Mouse (Mus musculus): ENCODE results near the gene Rpap1. TPM values are rescaled to one million over a fixed set of nuclear protein-coding genes. Genes with fewer than 3 reads are reported as not detected.

Rpap1 gene
- polyA plus RNA-seq, 1 experiment from 2014 or later: 3.9 TPM

DNA sequence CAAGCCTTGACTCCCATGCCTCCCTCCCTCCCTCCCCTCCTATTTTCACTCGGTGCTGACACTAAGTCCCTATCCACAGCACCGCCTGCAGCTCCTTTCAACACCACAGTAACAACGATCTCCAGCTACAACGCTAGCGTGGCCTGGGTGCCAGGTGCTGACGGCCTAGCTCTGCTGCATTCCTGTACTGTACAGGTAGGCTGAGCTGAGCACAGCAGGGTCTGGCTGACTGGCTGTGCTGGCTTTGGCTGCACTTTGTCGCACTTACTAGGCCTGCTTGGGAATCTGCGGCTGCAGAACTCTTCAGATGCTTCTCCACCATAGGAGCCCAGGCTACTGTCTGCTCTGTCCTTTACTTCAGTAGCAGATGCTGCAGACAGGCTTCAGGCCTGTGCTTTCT, 18.2 kb upstream of the Rpap1 start:
- Histone ChIP-seq H3K4me2 (ENCODE audit: low read depth, low read length) (no peak overlapping the region), H3K9me3 (ENCODE audit: low read length) (no peaks in the 10 kb centered on the region), H3K36me3 (replicated peaks; ENCODE audit: insufficient read depth, low read length) (no peaks in the 10 kb centered on the region), H3K27me3 (ENCODE audit: insufficient read depth, low read length) (peaks cover 7% of the 10 kb centered on the region), H3K9ac (replicated peaks) (no peak overlapping the region), H3K27ac (ENCODE audit: low read depth) (no peak overlapping the region), H3K4me3 (ENCODE audit: low read depth, low read length) (no peak overlapping the region), H3K4me1 (ENCODE audit: insufficient read depth) (no peaks in the 10 kb centered on the region; the same call in 1 of the 2 replicates)
- ATAC-seq (no peak), DNase-seq (no peak)
- no peak for TF ChIP-seq CTCF (IDR thresholded peaks at IDR 0.05; ENCODE audit: low read depth)
- no peak for TF ChIP-seq EP300 (IDR thresholded peaks at IDR 0.05; ENCODE audit: low read depth)
- 81% methylated on average over 8 of the region's 8 CpGs for WGBS (ENCODE audit: insufficient replicate concordance)

DNA sequence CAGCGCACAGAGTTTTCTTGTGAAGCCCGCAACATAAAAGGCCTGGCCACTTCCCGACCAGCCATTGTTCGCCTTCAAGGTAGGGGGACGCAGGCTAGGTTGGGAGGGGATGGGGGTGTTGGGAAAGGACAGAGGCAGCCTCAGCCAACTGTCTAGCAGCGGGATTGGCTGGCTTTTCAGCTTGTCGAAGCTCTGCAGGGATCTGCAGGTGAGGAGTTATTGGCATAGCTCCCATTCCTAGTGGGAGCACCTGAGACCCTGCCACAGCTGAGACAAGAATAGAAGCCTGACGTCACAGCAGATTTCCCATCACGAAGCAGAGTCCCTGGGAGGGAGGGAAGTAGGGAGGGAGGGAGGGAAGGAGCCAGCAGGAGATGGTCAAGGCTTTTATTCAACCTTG, 17.4 kb upstream of the Rpap1 start:
- Histone ChIP-seq H3K27me3 (ENCODE audit: insufficient read depth, low read length) (peaks cover 15% of the 10 kb centered on the region), H3K4me2 (ENCODE audit: low read depth, low read length) (no peak overlapping the region), H3K27ac (ENCODE audit: low read depth) (no peak overlapping the region), H3K9me3 (ENCODE audit: low read length) (no peaks in the 10 kb centered on the region), H3K4me1 (ENCODE audit: insufficient read depth) (peaks cover 4% of the 10 kb centered on the region; the same call in 1 of the 2 replicates), H3K4me3 (ENCODE audit: low read depth, low read length) (no peak overlapping the region), H3K9ac (replicated peaks) (no peak overlapping the region), H3K36me3 (replicated peaks; ENCODE audit: insufficient read depth, low read length) (no peaks in the 10 kb centered on the region)
- ATAC-seq: no peak
- no peak for TF ChIP-seq CTCF (IDR thresholded peaks at IDR 0.05; ENCODE audit: low read depth)
- TF ChIP-seq EP300 (IDR thresholded peaks at IDR 0.05; ENCODE audit: low read depth): no peak
- DNase-seq: no peak
- 75% methylated on average over 9 of the region's 9 CpGs for WGBS (ENCODE audit: insufficient replicate concordance)

DNA sequence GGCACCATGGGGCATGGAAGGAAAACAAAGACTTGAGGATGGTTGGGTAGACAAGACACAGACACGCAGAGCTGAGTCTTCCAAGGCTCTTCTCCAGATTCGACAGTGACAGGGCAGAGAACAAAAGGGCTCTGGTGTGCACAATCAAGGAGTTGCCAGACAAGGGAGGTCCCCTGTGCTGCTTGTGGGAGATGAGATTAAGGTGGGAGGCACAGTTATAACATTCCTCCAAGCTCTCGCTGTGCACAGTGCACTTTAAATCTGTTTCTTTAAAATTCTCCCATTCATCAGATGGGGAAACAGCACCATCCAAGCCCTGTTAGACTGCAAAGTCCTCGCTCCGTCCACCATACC, 16.9 kb upstream of the Rpap1 start:
- Histone ChIP-seq H3K27me3 (ENCODE audit: insufficient read depth, low read length) (peaks cover 19% of the 10 kb centered on the region), H3K27ac (ENCODE audit: low read depth) (no peak overlapping the region), H3K36me3 (replicated peaks; ENCODE audit: insufficient read depth, low read length) (no peaks in the 10 kb centered on the region), H3K4me2 (ENCODE audit: low read depth, low read length) (no peak overlapping the region), H3K4me1 (ENCODE audit: insufficient read depth) (peaks cover 5% of the 10 kb centered on the region; the same call in 1 of the 2 replicates), H3K9me3 (ENCODE audit: low read length) (no peaks in the 10 kb centered on the region), H3K4me3 (ENCODE audit: low read depth, low read length) (no peak overlapping the region), H3K9ac (replicated peaks) (no peak overlapping the region)
- TF ChIP-seq EP300 (IDR thresholded peaks at IDR 0.05; ENCODE audit: low read depth): no peak
- no peak for TF ChIP-seq CTCF (IDR thresholded peaks at IDR 0.05; ENCODE audit: low read depth)
- no peak for ATAC-seq
- DNase-seq: no peak
- 77% methylated on average over 5 of the region's 5 CpGs for WGBS (ENCODE audit: insufficient replicate concordance)

DNA sequence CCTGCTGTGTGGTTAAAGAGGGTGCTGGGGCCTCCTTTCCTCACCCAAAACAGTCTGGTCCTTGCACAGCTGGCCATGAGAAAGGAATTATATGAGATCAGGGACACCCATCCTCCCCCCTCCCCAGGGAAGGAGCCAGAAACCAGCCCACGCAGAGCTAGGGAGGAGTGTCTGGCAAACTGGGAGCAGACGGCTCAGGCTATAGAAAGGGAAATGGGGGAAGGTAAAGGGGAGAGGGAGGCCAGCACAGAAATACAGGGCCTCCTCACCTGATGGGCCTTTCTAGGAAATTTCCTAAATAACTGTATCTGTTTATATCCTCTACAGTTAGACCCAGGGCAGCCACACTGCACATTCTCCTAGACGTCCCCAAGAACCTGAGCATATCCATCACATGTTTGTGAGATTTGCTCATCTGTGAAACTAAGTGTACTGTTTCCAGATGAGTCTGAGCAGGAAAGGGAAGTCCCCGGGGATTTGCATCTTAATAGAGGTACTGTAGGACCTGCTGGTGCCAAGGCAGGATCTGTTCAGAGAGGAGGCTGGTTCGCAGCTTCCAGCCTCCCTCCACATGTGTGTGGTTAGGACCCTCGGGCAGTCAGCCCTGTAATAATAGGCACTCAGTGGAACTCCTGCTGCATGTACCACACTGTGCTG, 16.4 kb upstream of the Rpap1 start:
- H3K4me3 ChIP-seq (ENCODE audit: low read depth, low read length): no peak overlapping the region
- no peak for TF ChIP-seq EP300 (IDR thresholded peaks at IDR 0.05; ENCODE audit: low read depth)
- no peak for TF ChIP-seq CTCF (IDR thresholded peaks at IDR 0.05; ENCODE audit: low read depth)
- no peak for ATAC-seq

DNA sequence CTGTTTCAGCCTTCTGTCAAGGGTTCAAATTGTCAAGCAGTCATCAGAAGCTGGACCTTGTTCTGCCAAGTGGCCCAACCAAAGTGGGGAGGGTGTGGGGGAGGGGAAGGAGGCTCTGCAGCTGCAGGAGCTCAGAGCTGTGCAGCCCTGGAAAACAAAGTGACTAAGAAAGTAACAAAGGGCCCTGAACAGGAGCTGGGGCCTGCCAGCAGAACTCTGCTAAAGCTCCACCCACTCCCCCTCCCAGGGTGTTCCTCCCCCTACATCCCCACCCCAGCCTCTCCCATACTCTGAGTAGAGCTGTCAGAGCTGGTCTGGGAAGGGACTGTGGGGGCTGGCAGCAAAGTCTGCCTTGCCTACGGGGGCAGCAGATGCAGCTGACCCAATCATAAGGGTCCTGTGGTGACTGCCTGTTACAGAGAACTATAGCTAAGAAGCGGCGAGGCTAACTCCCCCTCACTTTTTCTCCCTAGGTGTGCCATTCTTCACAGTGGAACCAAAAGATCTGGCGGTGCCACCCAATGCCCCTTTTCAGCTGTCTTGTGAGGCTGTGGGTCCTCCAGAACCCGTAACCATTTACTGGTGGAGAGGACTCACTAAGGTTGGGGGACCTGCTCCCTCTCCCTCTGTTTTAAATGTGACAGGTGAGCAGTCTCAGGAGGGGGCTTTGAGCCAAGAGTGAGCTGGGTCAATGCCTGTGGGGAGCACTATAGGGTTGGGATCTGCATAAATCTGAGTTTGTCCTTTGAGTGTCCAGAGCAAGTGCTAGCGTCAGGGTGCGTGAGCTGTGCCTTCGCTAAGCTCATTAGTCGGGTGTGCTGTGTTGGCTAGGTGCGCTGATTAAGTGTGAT, 15.7 kb upstream of the Rpap1 start:
- Histone ChIP-seq H3K9me3 (ENCODE audit: low read length) (no peaks in the 10 kb centered on the region), H3K27ac (ENCODE audit: low read depth) (no peak overlapping the region), H3K4me3 (ENCODE audit: low read depth, low read length) (no peak overlapping the region), H3K9ac (replicated peaks) (no peak overlapping the region), H3K4me2 (ENCODE audit: low read depth, low read length) (no peak overlapping the region), H3K36me3 (replicated peaks; ENCODE audit: insufficient read depth, low read length) (no peaks in the 10 kb centered on the region), H3K4me1 (ENCODE audit: insufficient read depth) (peaks cover 9% of the 10 kb centered on the region; the same call in 1 of the 2 replicates), H3K27me3 (ENCODE audit: insufficient read depth, low read length) (peaks cover 32% of the 10 kb centered on the region)
- TF ChIP-seq CTCF (IDR thresholded peaks at IDR 0.05; ENCODE audit: low read depth): no peak
- no peak for TF ChIP-seq EP300 (IDR thresholded peaks at IDR 0.05; ENCODE audit: low read depth)
- WGBS (ENCODE audit: insufficient replicate concordance): 79% methylated on average over 10 of the region's 10 CpGs
- ATAC-seq (no peak), DNase-seq (no peak)

More for the DNA sequence above, 16.4 kb upstream of the Rpap1 start:
- no peak for DNase-seq
- Histone ChIP-seq H3K36me3 (replicated peaks; ENCODE audit: insufficient read depth, low read length) (no peaks in the 10 kb centered on the region), H3K27me3 (ENCODE audit: insufficient read depth, low read length) (peaks cover 24% of the 10 kb centered on the region), H3K4me2 (ENCODE audit: low read depth, low read length) (no peak overlapping the region), H3K9ac (replicated peaks) (no peak overlapping the region), H3K4me1 (ENCODE audit: insufficient read depth) (peaks cover 5% of the 10 kb centered on the region; the same call in 1 of the 2 replicates), H3K9me3 (ENCODE audit: low read length) (no peaks in the 10 kb centered on the region), H3K27ac (ENCODE audit: low read depth) (no peak overlapping the region)
- 68% methylated on average over 6 of the region's 6 CpGs for WGBS (ENCODE audit: insufficient replicate concordance)

Measured in liver, postnatal 0 days (tissue).